Mouse (Mus musculus) thymus, adult 2 months (tissue): Measurements from ENCODE around the gene Fto.

Experiments used
- CTCF ChIP-seq: fragments of 200-500 bp; IDR thresholded peaks from 2 replicates; pipeline ENCODE4 v1.5.1; 2012; ENCODE audit warnings: mild to moderate bottlenecking, control low read depth, low read length, moderate library complexity, borderline replicate concordance; ENCODE audit not compliant: control insufficient read depth, poor library complexity, insufficient read depth; ENCODE audit errors: extremely low read depth
- POLR2A ChIP-seq: fragments of 200-500 bp; IDR thresholded peaks from 2 replicates; pipeline ENCODE4 v1.6.1; 2012; ENCODE audit warnings: mild to moderate bottlenecking, low read length, control low read depth, moderate library complexity; ENCODE audit not compliant: control insufficient read depth, poor library complexity, insufficient read depth; ENCODE audit errors: extremely low read depth

DNA sequence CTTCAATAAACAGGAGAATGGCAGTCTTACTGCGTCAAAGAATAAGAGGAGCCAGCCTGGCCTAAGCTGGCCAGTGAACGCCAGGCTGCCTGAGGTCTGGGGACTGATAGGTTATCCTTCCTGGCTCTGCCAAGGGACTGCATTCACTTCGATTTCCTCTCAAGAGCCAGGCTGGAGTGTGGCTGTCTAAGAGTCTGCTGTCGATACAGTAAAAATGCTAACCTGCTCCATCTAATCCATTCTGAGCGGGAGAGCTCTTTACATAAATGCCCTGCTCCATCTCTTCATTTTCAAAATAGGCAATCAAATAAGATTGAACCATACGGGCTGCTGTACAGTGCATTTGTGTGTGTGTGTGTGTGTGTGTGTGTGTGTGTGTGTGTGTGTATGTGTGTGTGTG lies 397.9 kb downstream of the Fto start:
- no peak for TF ChIP-seq CTCF
- no peak for TF ChIP-seq POLR2A
